Mouse (Mus musculus): ENCODE data around the gene Prep.
"Not testable (repeated sequence)": the region's sequence is repeated elsewhere in the genome, so short reads cannot be mapped to it uniquely, and the experiment has no call there.

The Prep gene

GRCm38 (mm10) chr10:45075491-45076051 is 8.6 kb downstream of the Prep start:
- no peak for DNase-seq (ENCODE audit: extremely low read depth, low read depth, low spot score)

GRCm38 (mm10) chr10:45076585-45076984 is 9.6 kb downstream of the Prep start:
- no peak for DNase-seq (ENCODE audit: extremely low read depth, low read depth, low spot score)

GRCm38 (mm10) chr10:45077353-45077752 is 10.3 kb downstream of the Prep start:
- DNase-seq (ENCODE audit: extremely low read depth, low read depth, low spot score), result no peak

GRCm38 (mm10) chr10:45079756-45080155 is 12.8 kb downstream of the Prep start:
- no peak for DNase-seq (ENCODE audit: extremely low read depth, low read depth, low spot score)

- no peak for DNase-seq (ENCODE audit: extremely low read depth, low read depth, low spot score)
Observed at GRCm38 (mm10) chr10:45080490-45080889, 13.5 kb downstream of the Prep start.

GRCm38 (mm10) chr10:45082730-45083129 is 15.7 kb downstream of the Prep start:
- DNase-seq (ENCODE audit: extremely low read depth, low read depth, low spot score), result no peak

GRCm38 (mm10) chr10:45084002-45084401 is 17.0 kb downstream of the Prep start:
- DNase-seq (ENCODE audit: extremely low read depth, low read depth, low spot score), result not testable (repeated sequence)

GRCm38 (mm10) chr10:45084471-45084870 is 17.5 kb downstream of the Prep start:
- DNase-seq (ENCODE audit: extremely low read depth, low read depth, low spot score), result no peak

GRCm38 (mm10) chr10:45085315-45085714 is 18.3 kb downstream of the Prep start:
- DNase-seq (ENCODE audit: extremely low read depth, low read depth, low spot score), result no peak

- no peak for DNase-seq (ENCODE audit: extremely low read depth, low read depth, low spot score)
Observed at GRCm38 (mm10) chr10:45086637-45087036, 19.6 kb downstream of the Prep start.

GRCm38 (mm10) chr10:45091462-45092079 is 24.6 kb downstream of the Prep start:
- no peak for DNase-seq (ENCODE audit: extremely low read depth, low read depth, low spot score)

GRCm38 (mm10) chr10:45092080-45093056 is 25.4 kb downstream of the Prep start:
- no peak for DNase-seq (ENCODE audit: extremely low read depth, low read depth, low spot score)

GRCm38 (mm10) chr10:45098751-45099150 is 31.7 kb downstream of the Prep start:
- no peak for DNase-seq (ENCODE audit: extremely low read depth, low read depth, low spot score)

- DNase-seq (ENCODE audit: extremely low read depth, low read depth, low spot score), result no peak
Observed at GRCm38 (mm10) chr10:45100473-45100872, 33.5 kb downstream of the Prep start.

GRCm38 (mm10) chr10:45103184-45103583 is 36.2 kb downstream of the Prep start:
- no peak for DNase-seq (ENCODE audit: extremely low read depth, low read depth, low spot score)

- DNase-seq (ENCODE audit: extremely low read depth, low read depth, low spot score), result no peak
Observed at GRCm38 (mm10) chr10:45104098-45104497, 37.1 kb downstream of the Prep start.

GRCm38 (mm10) chr10:45104535-45105079 is 37.6 kb downstream of the Prep start:
- no peak for DNase-seq (ENCODE audit: extremely low read depth, low read depth, low spot score)

- DNase-seq (ENCODE audit: extremely low read depth, low read depth, low spot score), result no peak
Observed at GRCm38 (mm10) chr10:45106541-45106940, 39.5 kb downstream of the Prep start.

- DNase-seq (ENCODE audit: extremely low read depth, low read depth, low spot score), result no peak
Observed at GRCm38 (mm10) chr10:45107313-45107712, 40.3 kb downstream of the Prep start.

- no peak for DNase-seq (ENCODE audit: extremely low read depth, low read depth, low spot score)
Observed at GRCm38 (mm10) chr10:45109041-45109440, 42.0 kb downstream of the Prep start.

GRCm38 (mm10) chr10:45109974-45110373 is 43.0 kb downstream of the Prep start:
- no peak for DNase-seq (ENCODE audit: extremely low read depth, low read depth, low spot score)
